Mouse (Mus musculus): ENCODE data around the gene Prrt1. TPM values are rescaled to one million over a fixed set of nuclear protein-coding genes. Genes with fewer than 3 reads are reported as not detected.

Prrt1 gene
- polyA plus RNA-seq (2015; fragmentation: Nextera tagmentation; extraction: Ambion mirVana) = 0.55 and 0.78 TPM in 2 replicates

GRCm38 (mm10) chr17:34629221-34629751 is at the start of gene Prrt1:
Gene Prrt1, plus strand, starts transcription at chr17:34629533.
- no peak for ATAC-seq (ENCODE audit: insufficient number of reproducible peaks, insufficient read depth, low FRiP score, low TSS enrichment, low read depth)
- WGBS = 2% methylated on average over 16 of the region's 16 CpGs
- Histone ChIP-seq H3K4me3 (peak within 1 kb of the TSS; percentile 82), H3K27ac (peak within 1 kb of the TSS; percentile 97), H3K4me2 (peak within 1 kb of the TSS; percentile 91), H3K9me3 (no peaks in the 10 kb centered on the region), H3K9ac (peak within 1 kb of the TSS; percentile 83), H3K4me1 (peaks cover 61% of the 10 kb centered on the region), H3K36me3 (peaks cover 6% of the 10 kb centered on the region; the same call in 1 of the 2 replicates), H3K27me3 (peaks cover 47% of the 10 kb centered on the region)

GRCm38 (mm10) chr17:34582528-34582927 is 46.8 kb upstream of the Prrt1 start:
- H3K4me2 ChIP-seq = no peak overlapping the region
- no peak overlapping the region for H3K27ac ChIP-seq
- no peak for ATAC-seq (ENCODE audit: insufficient number of reproducible peaks, insufficient read depth, low FRiP score, low TSS enrichment, low read depth)
- H3K27me3 ChIP-seq = no peaks in the 10 kb centered on the region
- peaks cover 15% of the 10 kb centered on the region for H3K4me1 ChIP-seq
- H3K9me3 ChIP-seq = no peaks in the 10 kb centered on the region
- H3K9ac ChIP-seq = no peak overlapping the region
- WGBS = 86% methylated on average over 12 of the region's 12 CpGs
- no peak overlapping the region for H3K4me3 ChIP-seq
- no peaks in the 10 kb centered on the region for H3K36me3 ChIP-seq

GRCm38 (mm10) chr17:34583397-34583796 is 45.9 kb upstream of the Prrt1 start:
- Histone ChIP-seq H3K4me3 (no peak overlapping the region), H3K4me1 (peaks cover 21% of the 10 kb centered on the region), H3K27me3 (no peaks in the 10 kb centered on the region), H3K9me3 (no peaks in the 10 kb centered on the region), H3K36me3 (no peaks in the 10 kb centered on the region), H3K9ac (no peak overlapping the region), H3K4me2 (no peak overlapping the region), H3K27ac (no peak overlapping the region)
- WGBS = 55% methylated on average over 7 of the region's 7 CpGs
- no peak for ATAC-seq (ENCODE audit: insufficient number of reproducible peaks, insufficient read depth, low FRiP score, low TSS enrichment, low read depth)

- no peak overlapping the region for H3K4me2 ChIP-seq
- H3K27ac ChIP-seq = no peak overlapping the region
- ATAC-seq (ENCODE audit: insufficient number of reproducible peaks, insufficient read depth, low FRiP score, low TSS enrichment, low read depth) = no peak
- H3K27me3 ChIP-seq = no peaks in the 10 kb centered on the region
- no peak overlapping the region for H3K4me3 ChIP-seq
- no peaks in the 10 kb centered on the region for H3K36me3 ChIP-seq
- H3K9ac ChIP-seq = no peak overlapping the region
- 81% methylated on average over 8 of the region's 8 CpGs for WGBS
- no peaks in the 10 kb centered on the region for H3K9me3 ChIP-seq
- H3K4me1 ChIP-seq = peaks cover 24% of the 10 kb centered on the region
Measured at GRCm38 (mm10) chr17:34583819-34584218, 45.5 kb upstream of the Prrt1 start.

- 91% methylated on average over 8 of the region's 8 CpGs for WGBS
Measured at GRCm38 (mm10) chr17:34585121-34585520, 44.2 kb upstream of the Prrt1 start.

DNA sequence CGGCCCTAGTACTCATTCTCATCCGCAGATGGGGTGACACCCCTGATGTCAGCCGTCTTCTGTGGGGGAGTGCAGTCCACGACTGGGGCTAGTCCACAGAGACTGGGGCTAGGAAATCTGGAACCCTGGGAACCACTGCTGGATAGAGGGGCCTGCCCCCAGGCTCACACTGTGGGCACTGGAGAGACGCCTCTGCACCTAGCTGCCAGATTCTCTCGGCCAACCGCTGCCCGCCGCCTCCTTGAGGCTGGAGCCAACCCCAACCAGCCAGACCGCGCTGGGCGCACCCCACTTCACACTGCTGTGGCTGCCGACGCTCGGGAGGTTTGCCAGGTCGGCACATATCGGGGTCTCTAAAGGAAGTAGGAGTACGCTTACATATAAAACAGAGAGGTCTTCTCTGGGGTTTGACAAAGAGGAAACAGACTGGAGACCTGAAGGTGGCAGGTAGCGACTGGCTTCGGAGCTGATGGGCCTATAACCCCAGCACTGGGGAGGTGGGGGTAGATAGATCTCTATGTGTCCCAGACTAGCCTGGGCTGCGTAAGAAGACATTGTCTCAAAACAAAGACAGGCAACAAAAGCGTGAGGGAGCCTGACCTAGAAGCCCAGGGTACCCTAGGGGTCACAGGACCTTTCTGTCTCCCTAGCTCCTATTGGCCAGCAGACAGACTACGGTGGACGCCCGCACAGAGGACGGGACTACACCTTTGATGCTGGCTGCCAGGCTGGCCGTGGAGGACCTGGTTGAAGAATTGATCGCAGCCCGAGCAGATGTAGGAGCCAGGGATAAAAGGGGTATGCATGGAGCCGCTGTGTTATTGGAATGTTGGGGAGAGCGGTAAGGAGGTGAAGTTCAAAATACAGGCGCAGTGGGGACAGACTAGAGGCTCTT is 43.2 kb upstream of the Prrt1 start:
- H3K36me3 ChIP-seq = no peaks in the 10 kb centered on the region
- 22% methylated on average over 32 of the region's 32 CpGs for WGBS
- peak overlapping the region; percentile 91 for H3K4me2 ChIP-seq
- no peaks in the 10 kb centered on the region for H3K27me3 ChIP-seq
- H3K4me3 ChIP-seq = peak overlapping the region; percentile 75
- peaks cover 46% of the 10 kb centered on the region for H3K4me1 ChIP-seq
- peak overlapping the region; percentile 95 for H3K9ac ChIP-seq
- peak overlapping the region; percentile 98 for H3K27ac ChIP-seq
- no peak for ATAC-seq (ENCODE audit: insufficient number of reproducible peaks, insufficient read depth, low FRiP score, low TSS enrichment, low read depth)
- H3K9me3 ChIP-seq = no peaks in the 10 kb centered on the region

More at GRCm38 (mm10) chr17:34585121-34585520, 44.2 kb upstream of the Prrt1 start:
- H3K27ac ChIP-seq = no peak overlapping the region
- H3K27me3 ChIP-seq = no peaks in the 10 kb centered on the region
- H3K9me3 ChIP-seq = no peaks in the 10 kb centered on the region
- no peak overlapping the region for H3K4me3 ChIP-seq
- H3K4me1 ChIP-seq = peaks cover 36% of the 10 kb centered on the region
- no peaks in the 10 kb centered on the region for H3K36me3 ChIP-seq
- no peak for ATAC-seq (ENCODE audit: insufficient number of reproducible peaks, insufficient read depth, low FRiP score, low TSS enrichment, low read depth)
- H3K4me2 ChIP-seq = no peak overlapping the region
- H3K9ac ChIP-seq = no peak overlapping the region

DNA sequence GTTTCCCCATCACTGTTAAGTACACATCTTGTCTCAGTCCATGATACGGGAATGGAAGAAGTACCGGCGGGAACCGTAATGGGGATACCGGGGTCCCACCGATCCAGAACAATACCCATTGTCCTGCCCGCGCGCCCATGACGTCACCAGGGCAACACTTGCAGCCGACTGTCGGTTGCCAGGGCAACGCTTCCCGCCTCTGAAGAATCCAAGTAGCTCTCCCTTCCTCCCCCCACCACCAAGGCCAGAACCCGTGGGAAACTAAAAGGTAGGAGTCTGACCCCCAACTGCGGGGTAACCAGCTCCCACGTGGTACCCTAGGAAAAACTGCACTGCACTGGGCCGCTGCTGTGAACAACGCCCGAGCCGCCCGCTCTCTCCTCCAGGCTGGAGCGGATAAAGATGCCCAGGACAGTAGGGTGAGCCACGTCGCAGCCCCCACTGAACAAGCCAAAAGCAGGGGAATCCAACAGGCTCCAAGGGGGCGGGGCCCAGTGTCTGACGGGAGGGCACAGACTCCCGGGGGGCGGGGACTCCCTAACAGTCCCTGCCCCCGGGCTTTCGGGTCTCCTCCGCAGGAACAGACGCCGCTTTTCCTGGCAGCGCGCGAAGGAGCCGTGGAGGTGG is 42.4 kb upstream of the Prrt1 start:
- Histone ChIP-seq H3K36me3 (no peaks in the 10 kb centered on the region), H3K27me3 (no peaks in the 10 kb centered on the region), H3K9me3 (no peaks in the 10 kb centered on the region), H3K4me3 (peak overlapping the region; percentile 75), H3K9ac (peak overlapping the region; percentile 95), H3K4me2 (peak overlapping the region; percentile 91), H3K27ac (peak overlapping the region; percentile 98), H3K4me1 (peaks cover 52% of the 10 kb centered on the region)
- under 1% methylated on average over 38 of the region's 38 CpGs for WGBS
- ATAC-seq (ENCODE audit: insufficient number of reproducible peaks, insufficient read depth, low FRiP score, low TSS enrichment, low read depth) = peak; percentile 79

DNA sequence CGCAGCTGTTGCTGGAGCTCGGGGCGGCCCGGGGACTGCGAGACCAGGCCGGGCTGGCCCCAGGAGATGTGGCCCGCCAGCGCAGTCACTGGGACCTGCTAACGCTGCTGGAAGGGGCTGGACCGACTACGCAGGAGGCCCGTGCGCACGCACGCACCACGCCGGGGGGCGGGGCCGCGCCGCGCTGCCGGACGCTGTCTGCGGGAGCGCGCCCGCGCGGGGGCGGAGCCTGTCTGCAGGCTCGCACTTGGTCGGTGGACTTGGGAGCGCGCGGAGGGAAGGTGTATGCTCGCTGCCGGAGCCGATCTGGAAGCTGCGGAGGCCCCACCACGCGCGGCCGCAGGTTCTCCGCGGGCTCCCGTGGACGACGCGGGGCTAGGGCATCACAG is 41.9 kb upstream of the Prrt1 start:
- H3K36me3 ChIP-seq = no peaks in the 10 kb centered on the region
- peak overlapping the region; percentile 91 for H3K4me2 ChIP-seq
- peaks cover 52% of the 10 kb centered on the region for H3K4me1 ChIP-seq
- no peaks in the 10 kb centered on the region for H3K9me3 ChIP-seq
- ATAC-seq (ENCODE audit: insufficient number of reproducible peaks, insufficient read depth, low FRiP score, low TSS enrichment, low read depth) = peak; percentile 77
- WGBS = under 1% methylated on average over 50 of the region's 50 CpGs
- H3K27ac ChIP-seq = peak overlapping the region; percentile 98
- peak overlapping the region; percentile 95 for H3K9ac ChIP-seq
- peak overlapping the region; percentile 75 for H3K4me3 ChIP-seq
- no peaks in the 10 kb centered on the region for H3K27me3 ChIP-seq

DNA sequence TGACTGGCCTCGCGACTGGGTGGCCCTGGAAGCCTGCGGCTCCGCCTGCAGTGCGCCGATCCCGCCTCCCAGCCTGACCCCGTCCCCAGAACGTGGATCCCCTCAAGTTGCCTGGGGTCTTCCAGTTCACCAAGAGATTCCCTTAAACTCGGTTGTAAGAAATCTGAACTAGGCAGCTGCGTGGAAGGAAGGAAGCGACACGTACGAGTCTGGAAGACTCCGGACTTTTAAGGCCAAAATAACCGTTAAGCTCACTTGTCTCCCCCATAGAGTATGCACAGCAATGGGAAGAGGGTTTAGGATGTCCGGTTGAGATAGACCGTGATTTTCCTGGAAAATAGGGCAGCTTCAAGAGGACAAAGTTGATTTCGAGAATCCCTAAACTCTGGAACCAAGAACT is 41.5 kb upstream of the Prrt1 start:
- Histone ChIP-seq H3K4me2 (peak overlapping the region; percentile 91), H3K36me3 (no peaks in the 10 kb centered on the region), H3K27me3 (no peaks in the 10 kb centered on the region), H3K9ac (peak overlapping the region; percentile 95), H3K4me3 (peak overlapping the region; percentile 75), H3K4me1 (peaks cover 52% of the 10 kb centered on the region), H3K9me3 (no peaks in the 10 kb centered on the region), H3K27ac (peak overlapping the region; percentile 98)
- WGBS = 3% methylated on average over 19 of the region's 19 CpGs
- ATAC-seq (ENCODE audit: insufficient number of reproducible peaks, insufficient read depth, low FRiP score, low TSS enrichment, low read depth) = no peak

GRCm38 (mm10) chr17:34588767-34589166 is 40.6 kb upstream of the Prrt1 start:
- Histone ChIP-seq H3K36me3 (no peaks in the 10 kb centered on the region), H3K27me3 (no peaks in the 10 kb centered on the region), H3K9me3 (no peaks in the 10 kb centered on the region), H3K4me1 (peaks cover 53% of the 10 kb centered on the region), H3K4me3 (no peak overlapping the region), H3K4me2 (no peak overlapping the region; the same call in 1 of the 2 replicates), H3K27ac (no peak overlapping the region), H3K9ac (no peak overlapping the region)
- no peak for ATAC-seq (ENCODE audit: insufficient number of reproducible peaks, insufficient read depth, low FRiP score, low TSS enrichment, low read depth)
- WGBS = 56% methylated on average over 3 of the region's 3 CpGs

- H3K9me3 ChIP-seq = no peaks in the 10 kb centered on the region
- WGBS = 25% methylated on average over 7 of the region's 7 CpGs
- H3K9ac ChIP-seq = no peak overlapping the region
- ATAC-seq (ENCODE audit: insufficient number of reproducible peaks, insufficient read depth, low FRiP score, low TSS enrichment, low read depth) = no peak
- H3K27me3 ChIP-seq = no peaks in the 10 kb centered on the region
- peak overlapping the region; percentile 96 for H3K4me2 ChIP-seq
- peaks cover 58% of the 10 kb centered on the region for H3K4me1 ChIP-seq
- peaks cover 3% of the 10 kb centered on the region; the same call in 1 of the 2 replicates for H3K36me3 ChIP-seq
- no peak overlapping the region; the same call in 1 of the 2 replicates for H3K27ac ChIP-seq
- no peak overlapping the region for H3K4me3 ChIP-seq
Measured at GRCm38 (mm10) chr17:34589206-34589605, 40.1 kb upstream of the Prrt1 start.
